Mouse (Mus musculus): ENCODE measurements around the gene Cdc25b.

Gene Cdc25b

GRCm38 (mm10) chr2:131160671-131161111 is 26.1 kb upstream of the Cdc25b start:
- peak in 1 of 2 experiments; percentile 29 for DNase-seq

GRCm38 (mm10) chr2:131163924-131164323 is 22.8 kb upstream of the Cdc25b start:
- no peak for DNase-seq

DNA sequence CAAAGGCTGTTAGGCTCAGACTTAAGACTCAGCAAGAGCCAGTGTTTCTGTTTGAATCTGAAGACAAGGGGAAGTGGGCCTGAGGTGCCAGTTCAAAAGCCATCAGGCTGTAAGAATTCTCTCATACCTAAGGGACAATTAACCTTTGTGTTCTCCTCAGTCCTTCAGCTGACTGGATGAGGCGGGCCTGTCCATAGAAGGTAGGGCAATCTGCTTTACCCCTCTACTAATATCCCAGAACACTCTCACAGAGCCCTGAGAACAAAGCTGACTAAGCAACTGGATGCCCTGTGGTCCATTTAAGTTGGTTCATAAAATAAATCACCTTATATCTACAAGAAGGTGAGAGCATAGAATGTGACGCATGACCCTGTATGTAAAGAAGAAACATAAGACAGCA is 20.6 kb upstream of the Cdc25b start:
- no peak for DNase-seq

DNA sequence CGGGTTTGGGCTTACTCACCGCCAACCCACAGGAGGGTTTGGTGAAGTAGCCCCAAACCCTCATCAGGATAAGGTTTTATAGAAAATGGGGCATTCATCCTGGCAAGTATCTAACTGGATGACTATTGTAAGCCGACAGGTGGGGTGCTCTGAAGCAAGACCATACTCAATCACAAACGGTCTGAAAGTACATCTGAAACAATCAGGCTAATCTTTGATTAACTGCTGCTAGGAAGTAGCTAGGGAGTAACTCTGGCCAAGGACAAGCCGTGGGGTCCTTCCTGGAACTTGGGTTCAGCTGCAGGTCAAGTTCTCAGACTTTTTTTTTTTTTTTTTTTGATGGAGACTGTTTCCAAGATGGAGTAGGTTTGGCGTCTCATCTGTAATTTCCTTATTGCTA is 18.8 kb upstream of the Cdc25b start:
- DNase-seq = no peak

- DNase-seq = no peak
Measured at GRCm38 (mm10) chr2:131168914-131169313, 17.8 kb upstream of the Cdc25b start.

DNA sequence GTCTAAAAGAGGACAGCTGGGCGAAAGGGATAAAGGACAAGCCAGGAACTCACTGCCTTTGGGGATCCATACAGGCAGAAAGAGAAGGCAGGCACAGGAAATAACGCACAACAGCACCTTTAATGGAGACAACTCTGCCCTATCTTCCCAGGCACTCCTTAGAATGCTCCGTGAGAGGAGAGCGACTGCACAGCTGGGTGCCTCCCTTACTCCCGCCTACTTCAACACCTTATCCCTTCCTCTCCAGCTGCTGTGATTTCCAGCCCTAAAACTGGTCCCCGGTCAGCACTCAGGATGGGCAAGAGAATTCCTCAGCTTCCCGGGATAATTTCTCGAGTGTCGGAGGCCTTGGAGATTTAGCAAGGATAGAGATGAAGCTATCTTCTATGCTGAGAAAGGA is 15.8 kb upstream of the Cdc25b start:
- DNase-seq = no peak

DNA sequence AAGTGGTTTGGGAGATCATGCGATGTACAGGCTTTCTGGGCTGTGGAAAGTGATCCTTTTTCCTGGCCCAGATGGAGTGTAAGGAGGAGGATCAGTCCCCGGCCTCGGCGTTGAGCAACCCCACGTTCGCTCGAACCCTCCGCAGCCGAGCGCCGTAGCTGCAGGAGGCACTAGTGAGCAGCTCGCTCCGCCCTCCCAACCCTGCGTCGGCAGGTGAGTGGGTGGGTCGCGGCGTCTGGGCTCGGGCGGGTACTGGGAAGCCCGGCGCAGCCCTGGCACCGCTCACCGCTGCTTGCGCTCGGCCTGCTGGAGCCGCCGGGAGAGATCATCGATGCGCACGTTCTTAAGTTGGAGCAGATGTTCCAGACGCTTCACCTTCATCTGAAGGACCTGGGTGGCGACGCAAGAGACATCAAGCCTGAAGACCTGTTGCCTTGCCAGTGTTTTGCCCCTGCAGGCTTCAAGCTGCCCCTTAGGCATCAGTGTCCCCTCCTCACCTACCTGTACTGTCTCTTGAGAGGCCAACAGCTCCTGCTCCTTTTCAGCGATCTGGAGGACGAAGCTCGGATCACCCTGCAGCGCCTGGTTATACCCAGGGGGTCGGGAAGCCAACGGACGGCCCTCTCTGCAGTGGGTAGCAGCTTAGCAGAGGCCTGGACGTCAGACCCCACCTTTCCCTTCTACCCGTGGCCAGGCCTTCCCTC is 15.2 kb upstream of the Cdc25b start:
- peak; percentile 52 to 64 for DNase-seq

- no peak for DNase-seq
Measured at GRCm38 (mm10) chr2:131172322-131172721, 14.4 kb upstream of the Cdc25b start.

GRCm38 (mm10) chr2:131174700-131175099 is 12.0 kb upstream of the Cdc25b start:
- peak in 1 of 2 experiments; percentile 48 for DNase-seq

DNA sequence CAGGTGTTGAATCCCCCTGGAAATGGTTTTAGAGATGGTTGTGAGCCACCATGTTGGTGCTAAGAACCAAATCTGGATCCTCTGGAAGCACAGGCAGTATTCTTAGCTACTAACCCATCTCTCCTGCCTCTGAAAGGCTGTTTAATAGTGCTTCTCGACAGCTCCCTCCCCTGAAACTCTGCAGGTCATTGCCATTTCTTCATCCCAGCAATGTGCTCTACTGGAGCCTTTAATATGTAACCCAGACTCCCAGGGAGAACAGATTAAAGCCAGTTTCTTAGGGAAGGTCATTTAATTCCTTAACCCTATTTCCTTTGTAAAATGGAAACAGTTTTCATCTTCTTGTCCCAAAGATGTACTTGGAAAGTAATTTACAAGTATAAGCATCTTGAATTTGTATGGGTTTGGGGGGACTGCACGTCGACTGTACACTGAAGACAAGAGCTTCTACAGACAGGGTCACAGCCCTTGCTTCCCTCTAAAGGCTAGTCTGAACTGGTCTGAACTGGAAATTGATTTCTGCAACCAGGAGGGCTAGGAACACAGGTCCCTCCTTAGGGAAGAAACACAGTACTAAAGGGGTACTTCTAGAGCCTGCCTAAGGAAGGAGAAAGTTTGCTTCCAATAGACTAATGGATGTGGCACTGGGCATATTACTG is 11.3 kb upstream of the Cdc25b start:
- no peak for DNase-seq

- no peak for DNase-seq
Measured at GRCm38 (mm10) chr2:131175945-131176309, 10.8 kb upstream of the Cdc25b start.

DNA sequence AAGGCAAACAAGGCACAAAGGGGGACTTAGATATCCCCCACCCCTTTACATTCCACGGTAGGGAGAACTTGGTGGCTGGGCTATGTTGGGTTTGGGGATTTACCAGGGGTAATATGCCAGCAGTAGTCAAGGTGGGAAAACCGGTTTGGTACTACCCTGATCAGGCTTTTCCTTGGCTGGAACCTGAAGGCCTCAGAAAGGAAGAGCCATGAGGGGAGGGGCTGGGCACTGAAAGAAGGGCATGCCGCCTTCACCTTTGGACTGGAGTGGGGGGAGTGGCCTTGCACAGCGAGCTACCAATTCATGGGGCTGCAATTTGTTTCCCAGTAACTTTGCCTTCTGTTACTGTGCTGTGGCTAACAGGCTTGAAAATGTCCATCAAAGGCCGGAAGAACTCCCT is 10.3 kb upstream of the Cdc25b start:
- no peak for DNase-seq

- no peak for DNase-seq
Measured at GRCm38 (mm10) chr2:131177932-131178331, 8.8 kb upstream of the Cdc25b start.

DNA sequence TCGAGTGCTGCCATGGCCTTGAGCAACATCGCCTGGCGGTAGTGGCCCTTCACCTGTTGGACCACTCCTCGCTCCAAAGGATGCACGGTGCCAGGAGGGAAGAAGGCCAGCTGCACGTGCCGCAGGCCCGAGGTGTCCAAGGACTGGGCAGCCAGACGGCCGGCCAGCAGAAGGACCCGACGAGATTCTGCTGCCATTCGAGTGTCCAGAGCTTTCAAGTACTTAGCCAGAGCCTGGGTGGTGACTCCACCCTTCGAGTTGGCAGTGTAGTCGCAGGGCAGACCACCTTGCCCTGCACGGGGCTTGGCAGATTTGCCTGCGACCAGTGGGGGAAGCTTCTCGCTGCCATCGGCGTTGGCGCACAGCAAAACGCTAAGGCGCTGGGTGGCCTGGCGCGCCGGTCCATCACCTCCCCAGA is 7.9 kb upstream of the Cdc25b start:
- DNase-seq = no peak

DNA sequence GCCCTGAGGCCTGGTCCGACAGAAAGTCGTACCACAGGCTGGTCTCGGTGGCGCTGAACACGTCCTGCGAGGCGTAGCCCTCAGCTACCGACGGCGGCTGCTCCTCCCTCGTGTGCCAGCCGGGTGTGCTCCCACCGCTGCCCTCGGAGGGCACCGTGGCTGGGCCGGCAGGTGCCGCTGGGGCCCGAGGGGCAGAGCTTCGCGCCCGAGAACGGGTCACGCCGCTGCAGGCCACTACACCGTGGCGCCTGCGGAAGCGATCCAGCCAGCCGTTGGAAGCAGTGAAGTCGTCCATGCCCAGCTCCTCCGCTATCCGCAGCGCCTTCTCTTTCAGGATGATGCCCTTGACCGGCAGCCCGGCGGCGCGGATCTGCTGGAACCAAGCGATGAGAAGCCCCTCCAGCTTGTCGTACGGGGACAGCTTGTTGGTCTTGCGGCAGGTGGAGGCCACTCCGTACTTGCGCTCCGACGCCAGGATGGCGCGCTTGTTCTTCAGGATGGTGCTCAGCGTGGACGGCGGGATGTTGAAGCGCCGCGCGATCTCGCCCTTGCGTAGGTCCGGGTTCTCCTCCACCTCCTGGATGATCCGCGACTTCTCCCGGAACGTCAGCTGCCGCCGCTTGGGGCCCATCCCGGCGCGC is 7.4 kb upstream of the Cdc25b start:
- DNase-seq = peak; percentile 36 to 50

DNA sequence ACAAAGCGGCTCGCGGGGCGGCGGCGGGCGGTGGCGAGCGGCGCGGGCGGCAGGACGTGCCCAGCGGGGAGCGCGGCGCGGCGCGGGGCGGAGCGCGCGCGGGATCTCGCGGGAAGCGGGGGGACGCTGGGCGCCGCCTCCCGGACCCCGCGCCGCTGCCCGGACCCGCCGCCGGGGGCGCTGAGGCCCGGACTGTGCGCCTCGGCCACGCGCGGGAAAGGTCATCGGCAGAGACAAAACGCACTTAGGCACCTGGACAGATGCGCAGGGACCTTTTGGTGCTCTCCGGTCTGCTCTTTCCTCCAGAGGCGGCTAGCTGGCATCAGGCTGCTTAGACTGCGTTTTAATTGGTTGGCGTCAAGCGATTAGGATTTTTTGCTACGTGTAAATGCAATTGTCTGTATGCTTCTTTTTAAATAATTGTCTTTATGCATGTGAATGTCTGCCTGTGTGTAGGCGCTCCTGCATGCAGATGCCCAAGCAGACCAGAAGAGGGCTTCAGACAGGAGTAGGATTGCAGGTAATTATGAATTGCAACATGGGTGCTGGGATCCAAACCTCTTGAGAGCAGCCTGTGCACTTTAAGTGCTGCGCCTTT is 6.7 kb upstream of the Cdc25b start, which contains the start of gene Cenpb:
Gene Cenpb (minus strand): TSS at position 78 of the 598 bp plus-strand sequence.
- peak; percentile 62 to 82 for DNase-seq

- no peak for DNase-seq
Measured at GRCm38 (mm10) chr2:131186343-131186742, 406 bp upstream of the Cdc25b start.

GRCm38 (mm10) chr2:131187602-131187922 is 813 bp downstream of the Cdc25b start:
- no peak for DNase-seq

GRCm38 (mm10) chr2:131188311-131188710 is 1.6 kb downstream of the Cdc25b start:
- no peak for DNase-seq

- no peak for DNase-seq
Measured at GRCm38 (mm10) chr2:131189521-131190309, 3.0 kb downstream of the Cdc25b start.

GRCm38 (mm10) chr2:131190344-131191004 is 3.7 kb downstream of the Cdc25b start:
- peak; percentile 64 to 67 for DNase-seq

GRCm38 (mm10) chr2:131191005-131191390 is 4.2 kb downstream of the Cdc25b start:
- no peak for DNase-seq
